Comparison of ENCODE assay signal across 11 mouse cellular contexts in the genomic region with DNA sequence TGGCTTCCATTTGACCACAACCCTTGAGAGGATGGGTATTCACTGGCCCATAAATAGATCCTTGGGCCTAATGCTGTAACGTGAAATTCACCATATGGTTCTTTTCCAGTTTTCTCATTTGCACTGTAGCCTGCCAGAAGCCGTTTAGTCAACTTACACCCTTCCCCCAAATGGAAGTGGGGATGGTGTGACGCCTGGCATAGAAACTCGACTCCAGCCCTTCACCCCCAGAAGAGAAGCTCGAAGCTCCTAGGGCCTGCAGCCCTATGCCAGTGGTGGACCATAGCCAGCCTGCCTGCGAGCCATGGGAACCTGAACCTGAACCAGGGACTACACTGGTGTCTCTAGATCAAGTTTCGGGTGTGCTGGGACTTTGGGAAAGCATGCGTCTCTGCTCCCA.
A peak's percentile ranks its signal among the peaks of the same experiment; 100 is the strongest.
DNase-seq lines count a peak whose midpoint lies in the region; ATAC-seq and TF ChIP-seq lines count a peak whose summit lies in the region.
"Had no signal": no experiment of that assay in that cellular context is flagged by ENCODE, and none has a peak within 500 bp of the region (broad histone marks: within the 10 kb centered on the region; RNA-seq: fewer than 3 reads in every experiment).

No protein-coding gene starts in this region.

- H3K9me3 ChIP-seq in heart, embryonic 13.5 days: no peaks in the 10 kb centered on the region
- H3K9me3 ChIP-seq in lung, embryonic 14.5 days (ENCODE audit: low read depth, low read length): no peaks in the 10 kb centered on the region
- no peaks in the 10 kb centered on the region for H3K9me3 ChIP-seq in limb, embryonic 15.5 days

- H3K27me3 ChIP-seq in heart, embryonic 13.5 days (replicated peaks): no peaks in the 10 kb centered on the region
- no peaks in the 10 kb centered on the region for H3K27me3 ChIP-seq in heart, adult 2 months (ENCODE audit: control insufficient read depth, insufficient read depth, low read length)
- no peaks in the 10 kb centered on the region for H3K27me3 ChIP-seq in lung, embryonic 14.5 days (ENCODE audit: insufficient read depth, low read length)
- no peaks in the 10 kb centered on the region for H3K27me3 ChIP-seq in limb, embryonic 15.5 days

- TF ChIP-seq CTCF in heart, adult 2 months (IDR thresholded peaks at IDR 0.05): no peak
- no peak for TF ChIP-seq CTCF in lung, embryonic 14.5 days (IDR thresholded peaks at IDR 0.05; ENCODE audit: low read depth)
- no peak for TF ChIP-seq CTCF in gastrocnemius, adult 2 months (IDR thresholded peaks at IDR 0.05)

- no peak for TF ChIP-seq POLR2A in heart, adult 2 months (IDR thresholded peaks at IDR 0.05; ENCODE audit: insufficient read depth, low read depth, low read length)

- H3K4me3 ChIP-seq in heart, embryonic 13.5 days: no peak overlapping the region
- H3K4me3 ChIP-seq in heart, adult 2 months: no peak overlapping the region
- no peak overlapping the region for H3K4me3 ChIP-seq in lung, embryonic 14.5 days (ENCODE audit: low read depth, low read length)
- H3K4me3 ChIP-seq in gastrocnemius, adult 2 months: peak overlapping the region; percentile 59
- H3K4me3 ChIP-seq in limb, embryonic 15.5 days: no peak overlapping the region
- H3K4me3 ChIP-seq: left cerebral cortex, adult 2 months had no signal

- no peak overlapping the region for H3K9ac ChIP-seq in heart, embryonic 13.5 days
- H3K9ac ChIP-seq in heart, adult 2 months (ENCODE audit: low read depth, low read length): no peak overlapping the region
- H3K9ac ChIP-seq in lung, embryonic 14.5 days: no peak overlapping the region
- no peak overlapping the region for H3K9ac ChIP-seq in limb, embryonic 15.5 days

- no peak for ATAC-seq in heart, embryonic 13.5 days (ENCODE audit: extremely low read depth, insufficient number of reproducible peaks, low FRiP score, low TSS enrichment)
- ATAC-seq in lung, embryonic 14.5 days (ENCODE audit: insufficient read depth): peak; percentile 55
- 0 out of 2 replicates have a peak, but pooled peaks have one; percentile 11 for ATAC-seq in limb, embryonic 15.5 days (ENCODE audit: insufficient number of reproducible peaks, low FRiP score, low TSS enrichment, low read depth)
- no peak for ATAC-seq in monocyte, adult 5-6 weeks (replicated peaks; ENCODE audit: insufficient number of reproducible peaks, low FRiP score, low TSS enrichment, poor library complexity, severe bottlenecking)

- no peaks in the 10 kb centered on the region for H3K36me3 ChIP-seq in heart, embryonic 13.5 days
- no peaks in the 10 kb centered on the region; the same call in 1 of the 2 replicates for H3K36me3 ChIP-seq in heart, adult 2 months (ENCODE audit: control insufficient read depth, insufficient read depth, low read length)
- H3K36me3 ChIP-seq in lung, embryonic 14.5 days (ENCODE audit: insufficient read depth): no peaks in the 10 kb centered on the region
- H3K36me3 ChIP-seq in limb, embryonic 15.5 days: no peaks in the 10 kb centered on the region

- no peak for DNase-seq in heart, adult 2 months
- DNase-seq in lung, embryonic 14.5 days: peak; percentile 80
- no peak for DNase-seq in lung, postnatal 25 days (ENCODE audit: low spot score)
- peak; percentile 90 for DNase-seq in gastrocnemius, adult 2 months
- DNase-seq in layer of hippocampus, postnatal 10 days (ENCODE audit: low spot score in 2 of 2): no peak
- DNase-seq: cerebellum, adult 8-10 months; heart, postnatal 4 days had no signal

- 69% methylated on average over 8 of the region's 8 CpGs for WGBS in heart, embryonic 13.5 days
- 77% methylated on average over 8 of the region's 8 CpGs for WGBS in heart, adult 2 months
- 53% methylated on average over 8 of the region's 8 CpGs for WGBS in lung, embryonic 14.5 days
- WGBS in limb, embryonic 15.5 days: 32% methylated on average over 8 of the region's 8 CpGs

- H3K4me2 ChIP-seq in heart, embryonic 13.5 days: no peak overlapping the region
- H3K4me2 ChIP-seq in lung, embryonic 14.5 days: 0 out of 2 replicates have a peak overlapping the region, but pooled peaks have one; percentile 20
- H3K4me2 ChIP-seq in limb, embryonic 15.5 days: no peak overlapping the region

- no peak for TF ChIP-seq EP300 in heart, adult 2 months (IDR thresholded peaks at IDR 0.05; ENCODE audit: insufficient read depth, low read depth, low read length)

- peaks cover 75% of the 10 kb centered on the region for H3K4me1 ChIP-seq in heart, embryonic 13.5 days
- H3K4me1 ChIP-seq in heart, adult 2 months (ENCODE audit: control insufficient read depth, insufficient read depth, low read length): peaks cover 31% of the 10 kb centered on the region
- H3K4me1 ChIP-seq in lung, embryonic 14.5 days (ENCODE audit: insufficient read depth): peaks cover 63% of the 10 kb centered on the region
- H3K4me1 ChIP-seq in limb, embryonic 15.5 days: peaks cover 71% of the 10 kb centered on the region

- H3K27ac ChIP-seq in heart, embryonic 13.5 days (replicated peaks): peak overlapping the region; percentile 42; the same call in 1 of the 2 replicates
- no peak overlapping the region for H3K27ac ChIP-seq in heart, adult 2 months
- peak overlapping the region; percentile 83 for H3K27ac ChIP-seq in lung, embryonic 14.5 days (ENCODE audit: low read depth)
- H3K27ac ChIP-seq in gastrocnemius, adult 2 months: peak overlapping the region; percentile 88
- H3K27ac ChIP-seq in limb, embryonic 15.5 days: peak overlapping the region; percentile 77
- H3K27ac ChIP-seq: left cerebral cortex, adult 2 months had no signal

- H3K79me2 ChIP-seq in heart, adult 2 months (replicated peaks; ENCODE audit: control insufficient read depth, insufficient read depth, low read length): no peaks in the 10 kb centered on the region

- intact Hi-C loops in heart, adult 2 months (cut with DNase I): no loop called here
- intact Hi-C loops in gastrocnemius, adult 2 months (cut with DNase I): loop anchor here (5.0 kb wide), 1 partner anchor 97 kb away; a partner anchor contains a TSS

Comparison
In these comparisons a context has a peak if more than half of its experiments do, and no peak if none do; other contexts are left out.
1. DNase-seq: peak in lung, embryonic 14.5 days (single experiment) and gastrocnemius, adult 2 months (single experiment); none in heart, adult 2 months (0 of 2), lung, postnatal 25 days (single experiment) and layer of hippocampus, postnatal 10 days (0 of 2).
2. ATAC-seq: peak in lung, embryonic 14.5 days (single experiment) and limb, embryonic 15.5 days (single experiment); none in heart, embryonic 13.5 days (single experiment) and monocyte, adult 5-6 weeks (single experiment).